Mouse (Mus musculus): ENCODE results near the gene Atp6v1g2. TPM values are rescaled to one million over a fixed set of nuclear protein-coding genes. Genes with fewer than 3 reads are reported as not detected.
A peak's percentile ranks its signal among the peaks of the same experiment; 100 is the strongest.

Gene Atp6v1g2
- polyA plus RNA-seq, 1 experiment from 2014 or later = 5.2 TPM

DNA sequence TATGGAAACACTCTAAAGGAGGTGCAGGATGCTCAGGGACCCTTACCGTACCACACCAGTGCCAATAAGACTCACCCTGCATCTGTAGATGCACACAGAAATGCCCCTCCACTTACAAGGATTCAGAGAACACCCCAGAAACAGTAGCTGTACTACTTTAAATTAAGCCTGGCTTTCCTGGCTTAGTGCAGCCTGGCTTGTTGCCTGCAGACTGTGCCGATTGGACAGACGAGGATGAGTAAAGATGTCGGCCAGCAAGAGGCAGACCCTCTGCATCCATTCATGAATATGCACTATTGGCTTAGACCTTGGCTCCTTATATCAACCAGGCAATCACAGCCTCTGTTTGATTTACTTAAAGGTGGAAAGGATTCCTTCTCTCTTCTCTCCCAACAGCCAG is 26.2 kb downstream of the Atp6v1g2 start:
- H3K4me2 ChIP-seq (ENCODE audit: low read depth, low read length) = no peak overlapping the region
- no peaks in the 10 kb centered on the region for H3K36me3 ChIP-seq (ENCODE audit: control insufficient read depth, insufficient read depth, low read length)
- peaks cover 22% of the 10 kb centered on the region for H3K27me3 ChIP-seq (replicated peaks; ENCODE audit: control insufficient read depth, insufficient read depth, low read length)
- no peak for ATAC-seq (ENCODE audit: low read depth)
- H3K9ac ChIP-seq (ENCODE audit: low read depth, low read length) = no peak overlapping the region
- no peak overlapping the region for H3K4me3 ChIP-seq (ENCODE audit: low read depth, low read length)
- 79% methylated on average over 4 of the region's 4 CpGs for WGBS
- no peaks in the 10 kb centered on the region for H3K4me1 ChIP-seq (ENCODE audit: control insufficient read depth, insufficient read depth, low read length)
- DNase-seq (ENCODE audit: low spot score) = no peak
- no peaks in the 10 kb centered on the region for H3K9me3 ChIP-seq (ENCODE audit: control insufficient read depth, low read length)
- H3K27ac ChIP-seq (replicated peaks; ENCODE audit: low read depth, low read length) = no peak overlapping the region

DNA sequence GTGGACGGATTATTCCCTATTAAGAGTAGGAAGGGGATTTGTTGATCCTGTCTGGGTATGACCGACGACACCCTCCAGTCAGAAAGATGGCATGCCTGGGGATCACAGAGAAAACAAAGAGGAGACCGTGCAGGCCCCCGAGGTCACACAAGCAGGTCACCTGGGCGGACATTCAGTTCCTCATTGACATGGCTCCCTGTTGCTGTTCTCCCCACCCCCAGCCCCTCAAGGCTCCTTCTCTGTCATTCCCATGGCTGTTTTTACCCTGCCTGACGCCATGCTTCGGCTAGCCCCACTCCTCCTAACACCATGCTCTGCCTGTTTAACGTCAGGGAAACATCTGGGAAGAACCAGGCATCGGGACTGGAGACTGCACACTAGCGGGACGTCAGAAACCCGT is 28.2 kb downstream of the Atp6v1g2 start:
- H3K9me3 ChIP-seq (ENCODE audit: control insufficient read depth, low read length) = no peaks in the 10 kb centered on the region
- H3K36me3 ChIP-seq (ENCODE audit: control insufficient read depth, insufficient read depth, low read length) = no peaks in the 10 kb centered on the region
- no peaks in the 10 kb centered on the region for H3K4me1 ChIP-seq (ENCODE audit: control insufficient read depth, insufficient read depth, low read length)
- DNase-seq (ENCODE audit: low spot score) = no peak
- H3K27ac ChIP-seq (replicated peaks; ENCODE audit: low read depth, low read length) = no peak overlapping the region
- ATAC-seq (ENCODE audit: low read depth) = no peak
- WGBS = 67% methylated on average over 10 of the region's 13 CpGs
- H3K9ac ChIP-seq (ENCODE audit: low read depth, low read length) = no peak overlapping the region
- no peak overlapping the region for H3K4me3 ChIP-seq (ENCODE audit: low read depth, low read length)
- H3K27me3 ChIP-seq (replicated peaks; ENCODE audit: control insufficient read depth, insufficient read depth, low read length) = peaks cover 32% of the 10 kb centered on the region
- no peak overlapping the region for H3K4me2 ChIP-seq (ENCODE audit: low read depth, low read length)

DNA sequence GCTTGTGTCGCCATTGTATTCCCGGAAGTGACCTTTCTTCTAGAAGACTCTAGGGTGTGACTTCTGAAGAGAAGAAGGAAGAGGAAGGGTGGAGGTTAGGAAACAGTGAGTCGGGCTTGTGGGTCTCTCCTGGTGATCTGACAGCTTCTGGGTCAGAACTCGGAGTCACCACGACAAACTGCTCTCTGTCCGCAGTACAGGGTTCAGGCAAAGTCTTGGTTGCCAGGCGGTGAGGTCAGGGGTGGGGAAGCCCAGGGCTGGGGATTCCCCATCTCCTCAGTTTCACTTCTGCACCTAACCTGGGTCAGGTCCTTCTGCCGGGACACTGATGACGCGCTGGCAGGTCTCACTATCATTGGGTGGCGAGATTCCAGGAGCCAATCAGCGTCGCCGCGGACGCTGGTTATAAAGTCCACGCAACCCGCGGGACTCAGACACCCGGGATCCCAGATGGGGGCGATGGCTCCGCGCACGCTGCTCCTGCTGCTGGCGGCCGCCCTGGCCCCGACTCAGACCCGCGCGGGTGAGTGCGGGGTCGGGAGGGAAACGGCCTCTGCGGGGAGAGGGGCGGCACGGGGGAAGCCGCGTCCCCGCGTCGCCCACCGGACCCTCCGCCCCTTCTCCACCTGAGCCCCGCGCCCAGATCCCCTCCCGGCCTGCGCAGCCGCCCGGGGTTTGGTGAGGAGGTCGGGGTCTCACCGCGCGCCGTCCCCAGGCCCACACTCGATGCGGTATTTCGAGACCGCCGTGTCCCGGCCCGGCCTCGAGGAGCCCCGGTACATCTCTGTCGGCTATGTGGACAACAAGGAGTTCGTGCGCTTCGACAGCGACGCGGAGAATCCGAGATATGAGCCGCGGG is 29.4 kb downstream of the Atp6v1g2 start, which contains the start of gene H2-D1:
TSS of gene H2-D1 (plus strand) at position 67 of the 859 bp plus-strand sequence.
- ATAC-seq (ENCODE audit: low read depth) = peak; percentile 90
- Histone ChIP-seq H3K27me3 (replicated peaks; ENCODE audit: control insufficient read depth, insufficient read depth, low read length) (peaks cover 32% of the 10 kb centered on the region), H3K4me3 (ENCODE audit: low read depth, low read length) (peak within 1 kb of the TSS; percentile 63), H3K9me3 (ENCODE audit: control insufficient read depth, low read length) (no peaks in the 10 kb centered on the region), H3K9ac (ENCODE audit: low read depth, low read length) (peak within 1 kb of the TSS; percentile 66), H3K27ac (replicated peaks; ENCODE audit: low read depth, low read length) (no peak within 1 kb of the TSS), H3K36me3 (ENCODE audit: control insufficient read depth, insufficient read depth, low read length) (no peaks in the 10 kb centered on the region), H3K4me2 (ENCODE audit: low read depth, low read length) (peak within 1 kb of the TSS; percentile 95), H3K4me1 (ENCODE audit: control insufficient read depth, insufficient read depth, low read length) (no peaks in the 10 kb centered on the region)
- peak; percentile 91 for DNase-seq (ENCODE audit: low spot score)
- WGBS = 2% methylated on average over 39 of the region's 73 CpGs

DNA sequence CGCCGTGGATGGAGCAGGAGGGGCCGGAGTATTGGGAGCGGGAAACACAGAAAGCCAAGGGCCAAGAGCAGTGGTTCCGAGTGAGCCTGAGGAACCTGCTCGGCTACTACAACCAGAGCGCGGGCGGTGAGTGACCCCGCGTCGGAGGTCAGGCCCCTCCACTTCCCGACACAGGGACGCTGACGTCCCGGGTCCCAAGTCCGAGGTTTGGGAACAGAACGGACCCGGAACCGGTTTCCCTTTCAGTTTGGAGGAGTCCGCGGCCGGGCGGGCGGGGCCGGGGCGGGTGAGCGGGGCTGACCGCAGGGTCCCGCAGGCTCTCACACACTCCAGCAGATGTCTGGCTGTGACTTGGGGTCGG is 30.0 kb downstream of the Atp6v1g2 start:
- no peaks in the 10 kb centered on the region for H3K4me1 ChIP-seq (ENCODE audit: control insufficient read depth, insufficient read depth, low read length)
- no peaks in the 10 kb centered on the region for H3K36me3 ChIP-seq (ENCODE audit: control insufficient read depth, insufficient read depth, low read length)
- peak overlapping the region; percentile 63 for H3K4me3 ChIP-seq (ENCODE audit: low read depth, low read length)
- no peaks in the 10 kb centered on the region for H3K9me3 ChIP-seq (ENCODE audit: control insufficient read depth, low read length)
- DNase-seq (ENCODE audit: low spot score) (no peak), ATAC-seq (ENCODE audit: low read depth) (no peak; the same call in 1 of the 2 replicates)
- under 1% methylated on average over 20 of the region's 31 CpGs for WGBS
- no peak overlapping the region for H3K27ac ChIP-seq (replicated peaks; ENCODE audit: low read depth, low read length)
- peak overlapping the region; percentile 66 for H3K9ac ChIP-seq (ENCODE audit: low read depth, low read length)
- H3K27me3 ChIP-seq (replicated peaks; ENCODE audit: control insufficient read depth, insufficient read depth, low read length) = peaks cover 32% of the 10 kb centered on the region
- H3K4me2 ChIP-seq (ENCODE audit: low read depth, low read length) = peak overlapping the region; percentile 95

DNA sequence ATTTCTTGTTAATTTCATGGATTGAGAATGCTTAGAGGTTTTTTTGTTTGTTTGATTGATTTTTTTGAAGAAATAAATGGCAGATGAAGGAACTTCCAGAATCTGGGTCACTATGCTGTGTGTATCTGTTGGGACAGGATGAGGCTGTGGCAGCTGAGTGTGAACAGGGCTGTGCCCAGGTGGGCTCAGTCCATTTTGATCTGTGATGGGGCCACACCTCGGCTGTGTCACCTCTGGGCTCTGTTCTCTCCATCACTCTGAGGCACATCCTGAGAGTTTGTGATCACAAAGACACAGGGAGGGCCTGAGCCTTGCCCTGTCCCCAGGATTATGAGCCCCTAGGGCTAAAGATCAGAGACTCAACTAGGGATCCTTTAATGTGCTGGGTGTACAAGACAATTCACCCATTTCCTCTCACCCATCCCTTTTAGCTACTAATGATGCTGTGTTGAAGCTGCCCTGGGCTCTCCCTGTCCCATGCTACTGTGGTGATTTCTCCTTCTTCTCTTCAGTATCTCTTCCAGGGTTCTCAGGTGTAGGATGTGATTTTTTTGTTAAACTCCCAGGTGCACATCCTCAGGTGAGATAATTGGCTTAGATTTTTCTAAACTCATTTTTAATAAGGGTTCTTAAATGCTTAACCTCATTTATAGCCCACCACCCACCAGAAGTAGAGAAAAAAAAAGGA is 34.1 kb downstream of the Atp6v1g2 start:
- Histone ChIP-seq H3K4me2 (ENCODE audit: low read depth, low read length) (no peak overlapping the region), H3K4me3 (ENCODE audit: low read depth, low read length) (no peak overlapping the region), H3K4me1 (ENCODE audit: control insufficient read depth, insufficient read depth, low read length) (no peaks in the 10 kb centered on the region), H3K27me3 (replicated peaks; ENCODE audit: control insufficient read depth, insufficient read depth, low read length) (peaks cover 20% of the 10 kb centered on the region), H3K27ac (replicated peaks; ENCODE audit: low read depth, low read length) (no peak overlapping the region), H3K36me3 (ENCODE audit: control insufficient read depth, insufficient read depth, low read length) (no peaks in the 10 kb centered on the region), H3K9ac (ENCODE audit: low read depth, low read length) (no peak overlapping the region), H3K9me3 (ENCODE audit: control insufficient read depth, low read length) (0 out of 2 replicates have a peak, but pooled peaks cover 1% of the 10 kb centered on the region)
- ATAC-seq (ENCODE audit: low read depth) = no peak
- WGBS = 46% methylated on average over 1 of the region's 1 CpGs
- DNase-seq (ENCODE audit: low spot score) = no peak

DNA sequence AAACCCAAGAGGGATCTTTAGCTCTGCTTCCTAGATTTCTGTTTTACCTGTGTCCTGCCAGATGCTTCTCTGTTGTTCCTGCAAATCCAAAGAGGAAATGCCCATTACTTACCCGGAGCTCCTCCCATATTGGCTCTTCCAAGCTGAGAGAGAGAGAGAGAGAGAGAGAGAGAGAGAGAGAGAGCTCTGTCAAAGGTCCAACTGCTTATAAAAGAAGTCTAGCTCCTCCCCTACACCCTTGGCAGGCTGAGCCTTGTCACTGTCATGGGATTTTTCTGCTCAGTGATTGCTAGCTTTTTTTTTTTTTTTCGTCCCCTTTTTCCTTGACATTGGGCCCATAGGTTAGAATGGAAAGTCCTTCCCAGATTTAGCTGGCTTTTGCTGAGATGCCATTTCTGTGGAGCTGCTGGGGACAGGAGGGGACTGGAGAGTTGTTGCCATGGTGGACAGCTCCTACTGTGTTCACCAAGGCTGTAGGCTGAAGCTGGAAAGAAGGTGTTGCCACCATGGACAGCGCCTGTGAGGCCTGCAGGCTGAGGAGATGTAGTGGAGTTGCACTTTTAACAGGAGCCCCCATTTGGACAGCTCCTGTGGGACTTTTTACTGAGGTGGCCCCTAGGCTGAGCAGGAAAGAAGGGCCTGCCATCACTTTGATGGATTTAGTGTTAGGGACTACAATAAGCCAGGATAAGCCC is 36.3 kb downstream of the Atp6v1g2 start:
- H3K36me3 ChIP-seq (ENCODE audit: control insufficient read depth, insufficient read depth, low read length) = no peaks in the 10 kb centered on the region
- 42% methylated on average over 3 of the region's 3 CpGs for WGBS
- ATAC-seq (ENCODE audit: low read depth) (no peak; the same call in 1 of the 2 replicates), DNase-seq (ENCODE audit: low spot score) (peak; percentile 86)
- no peak overlapping the region for H3K4me3 ChIP-seq (ENCODE audit: low read depth, low read length)
- H3K9ac ChIP-seq (ENCODE audit: low read depth, low read length) = no peak overlapping the region
- H3K9me3 ChIP-seq (ENCODE audit: control insufficient read depth, low read length) = 0 out of 2 replicates have a peak, but pooled peaks cover 5% of the 10 kb centered on the region
- H3K27ac ChIP-seq (replicated peaks; ENCODE audit: low read depth, low read length) = no peak overlapping the region
- no peak overlapping the region for H3K4me2 ChIP-seq (ENCODE audit: low read depth, low read length)
- H3K4me1 ChIP-seq (ENCODE audit: control insufficient read depth, insufficient read depth, low read length) = no peaks in the 10 kb centered on the region
- peaks cover 8% of the 10 kb centered on the region for H3K27me3 ChIP-seq (replicated peaks; ENCODE audit: control insufficient read depth, insufficient read depth, low read length)

DNA sequence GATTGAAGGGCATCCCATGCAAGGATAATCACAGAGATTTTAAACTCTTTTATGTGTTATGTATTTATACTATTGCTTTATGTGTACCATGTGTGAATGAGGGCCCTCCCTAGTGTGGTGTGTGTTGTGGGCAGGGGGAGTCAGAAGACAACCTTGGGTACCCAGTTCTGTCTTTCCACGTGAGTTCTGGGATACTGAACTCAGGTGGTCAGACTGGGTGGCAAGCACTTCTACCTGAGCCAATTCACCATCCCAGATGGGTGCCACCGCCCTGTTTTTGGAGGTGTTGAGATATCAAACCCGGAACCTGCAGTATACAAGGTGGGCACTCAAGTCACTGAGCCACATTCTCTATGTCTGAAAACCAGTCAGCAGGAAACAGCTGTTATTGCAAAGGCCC is 38.8 kb downstream of the Atp6v1g2 start:
- Histone ChIP-seq H3K9me3 (ENCODE audit: control insufficient read depth, low read length) (0 out of 2 replicates have a peak, but pooled peaks cover 5% of the 10 kb centered on the region), H3K9ac (ENCODE audit: low read depth, low read length) (no peak overlapping the region), H3K36me3 (ENCODE audit: control insufficient read depth, insufficient read depth, low read length) (no peaks in the 10 kb centered on the region), H3K4me3 (ENCODE audit: low read depth, low read length) (no peak overlapping the region), H3K27ac (replicated peaks; ENCODE audit: low read depth, low read length) (no peak overlapping the region), H3K4me1 (ENCODE audit: control insufficient read depth, insufficient read depth, low read length) (no peaks in the 10 kb centered on the region), H3K27me3 (replicated peaks; ENCODE audit: control insufficient read depth, insufficient read depth, low read length) (peaks cover 10% of the 10 kb centered on the region), H3K4me2 (ENCODE audit: low read depth, low read length) (no peak overlapping the region)
- DNase-seq (ENCODE audit: low spot score) (no peak), ATAC-seq (ENCODE audit: low read depth) (no peak)
- 66% methylated on average over 3 of the region's 3 CpGs for WGBS

DNA sequence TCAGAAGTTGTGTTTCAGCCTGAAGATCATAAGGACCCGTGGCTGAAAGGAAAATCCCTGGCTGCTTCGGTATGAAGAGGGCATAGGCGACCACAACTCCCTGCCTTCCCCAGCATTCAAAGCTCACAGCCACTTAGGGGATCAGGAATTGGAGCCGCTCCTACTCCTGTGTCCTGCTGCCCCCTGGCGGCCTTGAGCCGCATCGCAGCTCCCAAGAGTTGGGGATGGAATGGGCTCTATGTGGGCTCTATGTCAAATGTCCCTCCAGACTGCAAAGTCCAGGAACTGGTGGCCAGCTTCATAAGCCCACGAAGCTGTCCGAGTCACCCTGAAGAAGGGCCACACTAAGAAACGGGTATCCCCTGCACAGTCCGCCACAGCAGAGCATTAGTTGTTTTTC is 41.3 kb downstream of the Atp6v1g2 start:
- H3K36me3 ChIP-seq (ENCODE audit: control insufficient read depth, insufficient read depth, low read length) = no peaks in the 10 kb centered on the region
- peaks cover 10% of the 10 kb centered on the region for H3K27me3 ChIP-seq (replicated peaks; ENCODE audit: control insufficient read depth, insufficient read depth, low read length)
- DNase-seq (ENCODE audit: low spot score) (peak; percentile 65), ATAC-seq (ENCODE audit: low read depth) (peak; percentile 68; the same call in 1 of the 2 replicates)
- 4% methylated on average over 10 of the region's 11 CpGs for WGBS
- H3K4me2 ChIP-seq (ENCODE audit: low read depth, low read length) = no peak overlapping the region
- H3K9ac ChIP-seq (ENCODE audit: low read depth, low read length) = no peak overlapping the region
- 0 out of 2 replicates have a peak, but pooled peaks cover 5% of the 10 kb centered on the region for H3K9me3 ChIP-seq (ENCODE audit: control insufficient read depth, low read length)
- no peak overlapping the region for H3K4me3 ChIP-seq (ENCODE audit: low read depth, low read length)
- H3K27ac ChIP-seq (replicated peaks; ENCODE audit: low read depth, low read length) = no peak overlapping the region
- H3K4me1 ChIP-seq (ENCODE audit: control insufficient read depth, insufficient read depth, low read length) = no peaks in the 10 kb centered on the region

Measured in embryonic facial prominence, embryonic 14.5 days (tissue).